Mouse (Mus musculus): Measurements from ENCODE around the gene Rpl18. TPM values are rescaled to one million over a fixed set of nuclear protein-coding genes. Genes with fewer than 3 reads are reported as not detected.

Gene Rpl18
- polyA plus RNA-seq, 1 experiment from 2014 or later: 1,039 TPM

DNA sequence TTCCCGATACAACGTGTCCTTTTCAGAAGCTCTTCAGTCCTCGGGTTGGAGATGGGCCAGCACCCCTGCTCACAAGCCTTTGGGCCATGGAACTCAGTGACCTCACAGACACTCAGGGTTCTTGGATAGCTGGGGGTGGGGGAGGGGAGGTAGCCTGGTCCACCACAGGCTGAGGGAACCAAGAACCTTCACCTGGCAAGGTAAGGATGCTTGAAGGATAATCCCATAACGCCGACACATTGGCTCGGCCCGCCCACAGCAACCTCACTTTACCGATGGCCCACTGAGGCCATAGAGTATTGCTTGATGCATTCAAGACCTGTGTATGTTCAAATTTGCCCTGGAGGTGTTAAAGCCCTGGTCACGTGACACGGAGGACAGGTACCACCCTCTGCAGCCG, 10.5 kb downstream of the Rpl18 start, which contains the start of gene Spaca4:
Gene Spaca4 (minus strand): TSS at position 101 of the 400 bp plus-strand sequence.
- H3K27me3 ChIP-seq: no peaks in the 10 kb centered on the region
- H3K4me1 ChIP-seq: peaks cover 9% of the 10 kb centered on the region
- H3K9me3 ChIP-seq: no peaks in the 10 kb centered on the region
- 91% methylated on average over 11 of the region's 11 CpGs for WGBS
- H3K4me2 ChIP-seq (replicated peaks): no peak within 1 kb of the TSS
- H3K36me3 ChIP-seq: peaks cover 83% of the 10 kb centered on the region
- H3K9ac ChIP-seq: no peak within 1 kb of the TSS; the same call in 1 of the 2 replicates
- H3K4me3 ChIP-seq: no peak within 1 kb of the TSS
- H3K27ac ChIP-seq: no peak within 1 kb of the TSS
- ATAC-seq (ENCODE audit: low FRiP score, low read depth): no peak

DNA sequence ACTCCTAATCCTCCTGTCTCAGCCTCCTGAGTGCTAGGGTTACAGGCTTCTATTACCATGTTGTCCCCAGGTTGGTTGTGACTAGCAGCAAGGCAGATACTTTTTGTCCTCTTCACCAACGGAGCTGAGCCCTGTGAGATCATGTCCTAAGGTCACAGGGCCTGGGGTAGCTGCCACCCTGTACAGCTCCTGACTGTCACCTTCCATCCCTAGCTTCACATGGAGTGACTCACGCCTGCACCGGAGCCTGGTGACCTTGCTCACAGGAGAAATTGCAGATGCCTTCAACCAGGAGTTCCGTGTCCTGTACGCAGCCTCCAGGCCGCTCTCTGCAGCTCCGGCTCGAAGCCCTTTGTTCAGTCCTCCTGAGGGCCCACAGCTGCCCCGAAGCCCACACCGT, 11.2 kb downstream of the Rpl18 start:
- Histone ChIP-seq H3K27me3 (no peaks in the 10 kb centered on the region), H3K27ac (no peak overlapping the region), H3K4me2 (replicated peaks) (no peak overlapping the region), H3K4me3 (no peak overlapping the region), H3K9me3 (no peaks in the 10 kb centered on the region), H3K36me3 (peaks cover 76% of the 10 kb centered on the region), H3K9ac (no peak overlapping the region), H3K4me1 (peaks cover 11% of the 10 kb centered on the region)
- no peak for ATAC-seq (ENCODE audit: low FRiP score, low read depth)
- 89% methylated on average over 10 of the region's 10 CpGs for WGBS

DNA sequence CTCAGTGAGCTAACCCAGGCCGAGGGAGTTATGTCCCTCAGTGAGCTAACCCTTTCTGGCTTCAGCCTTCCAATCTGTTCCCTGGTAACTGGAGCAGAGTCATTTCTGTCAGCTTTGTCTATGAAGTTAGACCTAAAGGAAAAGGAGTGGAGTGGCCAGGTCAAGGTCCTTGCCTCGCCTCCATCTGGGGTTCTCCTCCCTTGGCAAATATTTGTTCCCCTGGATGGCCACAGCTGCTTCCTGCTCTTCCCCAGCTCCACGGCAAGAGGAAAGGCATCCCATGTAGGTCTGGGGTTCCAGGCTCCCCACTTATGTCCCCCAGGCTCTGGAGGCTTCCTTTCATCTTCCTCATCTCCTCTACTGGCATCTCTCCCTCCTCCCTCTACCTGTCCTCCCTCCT, 12.4 kb downstream of the Rpl18 start:
- Histone ChIP-seq H3K4me1 (peaks cover 11% of the 10 kb centered on the region), H3K27ac (no peak overlapping the region), H3K9me3 (no peaks in the 10 kb centered on the region), H3K27me3 (no peaks in the 10 kb centered on the region), H3K9ac (no peak overlapping the region), H3K4me3 (no peak overlapping the region), H3K36me3 (peaks cover 64% of the 10 kb centered on the region), H3K4me2 (replicated peaks) (no peak overlapping the region)
- WGBS: 83% methylated on average over 3 of the region's 3 CpGs
- no peak for ATAC-seq (ENCODE audit: low FRiP score, low read depth)

DNA sequence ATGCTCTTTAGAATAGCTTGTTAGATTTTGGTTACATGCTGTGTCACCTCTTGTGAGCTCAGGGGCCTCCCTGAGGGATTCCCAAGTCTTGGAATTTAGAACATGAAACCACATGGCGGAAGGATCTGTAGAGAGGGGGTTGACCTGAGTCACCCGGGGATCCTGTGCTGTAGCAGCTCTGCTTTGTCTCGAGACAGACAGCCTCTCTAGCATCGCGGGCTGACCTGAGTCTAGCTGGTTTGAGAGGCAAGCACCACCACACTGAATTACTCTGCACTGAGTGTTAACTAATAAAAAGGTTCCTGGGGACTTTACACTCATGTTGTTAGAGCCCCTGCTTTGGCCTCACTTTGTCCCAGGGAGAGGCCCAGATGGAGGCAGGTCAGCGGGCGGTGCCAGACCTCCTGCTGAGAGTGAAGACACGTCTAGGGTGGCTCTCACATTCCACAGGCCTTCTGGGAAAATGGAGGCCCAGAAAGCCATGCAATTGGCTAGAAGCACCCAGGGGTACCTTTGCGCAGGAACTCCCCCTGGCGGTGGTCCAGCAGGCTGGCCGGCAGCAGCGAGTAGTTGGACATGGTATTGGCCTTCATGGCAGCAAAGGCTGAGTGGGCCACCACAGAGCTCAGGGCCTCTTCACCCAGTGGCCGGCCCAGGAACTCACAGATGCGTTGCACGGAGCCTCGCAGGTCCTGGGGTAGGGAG, 15.6 kb downstream of the Rpl18 start:
- 14% methylated on average over 16 of the region's 16 CpGs for WGBS
- no peak overlapping the region for H3K4me3 ChIP-seq
- no peaks in the 10 kb centered on the region for H3K9me3 ChIP-seq
- peak overlapping the region; percentile 33; the same call in 1 of the 2 replicates for H3K27ac ChIP-seq
- peak; percentile 54; the same call in 1 of the 2 replicates for ATAC-seq (ENCODE audit: low FRiP score, low read depth)
- H3K4me1 ChIP-seq: peaks cover 11% of the 10 kb centered on the region
- H3K27me3 ChIP-seq: no peaks in the 10 kb centered on the region
- no peak overlapping the region for H3K4me2 ChIP-seq (replicated peaks)
- no peak overlapping the region for H3K9ac ChIP-seq
- peaks cover 31% of the 10 kb centered on the region for H3K36me3 ChIP-seq

DNA sequence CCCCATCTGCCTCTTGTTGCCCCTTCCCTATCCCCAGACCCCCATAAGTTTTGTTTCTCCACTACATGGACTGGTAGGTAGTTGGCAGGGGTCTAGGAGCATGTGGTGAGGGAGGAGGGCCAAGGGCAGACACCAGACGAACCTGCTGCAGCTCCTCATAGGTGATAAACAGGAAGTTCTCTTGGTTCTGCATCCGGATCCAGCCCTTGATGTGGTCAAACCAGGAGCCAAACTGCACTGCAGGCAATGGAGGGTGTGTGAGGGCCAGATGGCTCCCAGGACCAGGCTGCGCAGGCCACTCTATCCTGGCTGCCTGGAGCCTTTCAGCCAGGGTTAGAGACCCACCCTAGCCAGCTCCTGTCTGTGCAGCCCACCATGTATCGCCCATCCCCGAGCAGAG, 18.2 kb downstream of the Rpl18 start:
- H3K4me1 ChIP-seq: peaks cover 11% of the 10 kb centered on the region
- H3K27me3 ChIP-seq: no peaks in the 10 kb centered on the region
- H3K4me2 ChIP-seq (replicated peaks): no peak overlapping the region
- H3K9ac ChIP-seq: no peak overlapping the region
- no peak overlapping the region for H3K27ac ChIP-seq
- peaks cover 9% of the 10 kb centered on the region for H3K36me3 ChIP-seq
- H3K4me3 ChIP-seq: no peak overlapping the region
- H3K9me3 ChIP-seq: no peaks in the 10 kb centered on the region
- no peak for ATAC-seq (ENCODE audit: low FRiP score, low read depth)
- WGBS: 75% methylated on average over 5 of the region's 5 CpGs

DNA sequence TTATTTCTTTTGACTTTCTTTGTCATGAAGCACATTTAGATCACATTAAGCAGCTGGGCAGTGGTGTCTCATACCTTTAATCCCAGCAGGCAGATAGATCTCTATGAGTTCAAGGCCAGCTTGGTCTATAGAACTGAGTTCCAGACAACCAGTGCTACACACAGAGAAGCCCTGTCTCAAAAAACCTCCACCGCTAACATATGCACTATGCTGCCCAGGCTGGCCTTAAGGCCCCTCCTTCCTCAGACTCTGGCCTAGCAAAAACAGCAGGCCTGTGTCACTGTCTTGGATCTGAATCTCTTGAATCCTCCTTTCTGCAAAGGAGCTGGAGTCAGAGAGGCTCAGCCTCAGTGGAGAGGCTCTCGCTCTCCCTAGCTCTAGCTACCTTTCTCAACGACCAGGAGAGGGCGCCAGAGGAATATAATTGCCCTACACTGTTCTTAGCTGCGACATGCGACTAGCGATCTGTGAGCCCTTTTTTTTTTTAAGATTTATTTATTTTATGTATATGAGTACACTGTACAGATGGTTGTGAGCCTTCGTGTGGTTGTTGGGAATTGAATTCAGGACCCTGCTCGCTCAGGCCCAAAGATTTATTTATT, 24.0 kb downstream of the Rpl18 start:
- WGBS: 7% methylated on average over 9 of the region's 9 CpGs
- Histone ChIP-seq H3K27me3 (no peaks in the 10 kb centered on the region), H3K9me3 (no peaks in the 10 kb centered on the region), H3K4me3 (no peak overlapping the region), H3K36me3 (no peaks in the 10 kb centered on the region), H3K4me1 (no peaks in the 10 kb centered on the region), H3K9ac (no peak overlapping the region), H3K4me2 (replicated peaks) (no peak overlapping the region), H3K27ac (no peak overlapping the region)
- ATAC-seq (ENCODE audit: low FRiP score, low read depth): peak; percentile 83; the same call in 1 of the 2 replicates

DNA sequence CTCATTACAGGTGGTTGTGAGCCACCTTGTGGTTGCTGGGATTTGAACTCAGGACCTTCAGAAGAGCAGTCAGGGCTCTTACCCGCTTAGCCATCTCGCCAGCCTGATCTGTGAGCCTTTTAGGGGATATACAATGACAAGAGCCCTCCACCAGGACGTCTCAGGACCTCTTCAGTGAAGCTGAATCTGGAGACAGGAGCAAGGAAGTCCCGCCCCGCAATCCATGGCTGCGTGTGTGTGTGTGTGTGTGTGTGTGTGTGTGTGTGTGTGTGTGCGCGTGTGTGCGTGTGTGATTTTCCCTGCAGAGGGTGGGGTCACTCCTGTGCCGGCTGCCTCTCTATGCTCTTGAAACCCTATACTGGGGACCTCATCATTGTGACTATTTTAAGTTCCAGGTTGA, 24.6 kb downstream of the Rpl18 start:
- WGBS: 67% methylated on average over 10 of the region's 10 CpGs
- no peak overlapping the region for H3K9ac ChIP-seq
- H3K36me3 ChIP-seq: no peaks in the 10 kb centered on the region
- no peak overlapping the region for H3K27ac ChIP-seq
- no peak for ATAC-seq (ENCODE audit: low FRiP score, low read depth)
- H3K4me1 ChIP-seq: no peaks in the 10 kb centered on the region
- no peak overlapping the region for H3K4me2 ChIP-seq (replicated peaks)
- no peaks in the 10 kb centered on the region for H3K9me3 ChIP-seq
- H3K4me3 ChIP-seq: no peak overlapping the region
- no peaks in the 10 kb centered on the region for H3K27me3 ChIP-seq

DNA sequence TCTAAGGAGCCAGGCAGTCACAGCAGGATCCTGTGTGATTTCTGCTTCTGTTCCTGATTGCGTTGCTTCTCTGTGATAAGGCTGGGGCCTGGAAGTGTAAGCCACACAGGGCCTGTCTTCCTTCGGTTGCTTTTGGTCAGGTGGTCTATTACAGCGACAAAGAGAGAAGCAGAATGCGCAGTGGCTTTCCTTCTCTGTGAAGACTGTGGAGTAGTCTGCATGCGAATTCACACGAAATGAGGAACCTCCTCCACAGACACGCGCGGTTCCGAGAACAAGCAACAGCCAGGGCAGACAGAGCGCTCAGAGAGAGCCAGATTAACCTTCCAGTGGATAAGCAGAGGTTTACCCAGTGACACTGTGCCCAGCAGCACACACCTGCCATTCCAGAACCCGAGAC, 26.1 kb downstream of the Rpl18 start:
- H3K9ac ChIP-seq: peak overlapping the region; percentile 43
- 86% methylated on average over 12 of the region's 12 CpGs for WGBS
- H3K27ac ChIP-seq: no peak overlapping the region
- no peaks in the 10 kb centered on the region for H3K36me3 ChIP-seq
- H3K27me3 ChIP-seq: no peaks in the 10 kb centered on the region
- H3K4me1 ChIP-seq: no peaks in the 10 kb centered on the region
- peak overlapping the region; percentile 40; the same call in 1 of the 2 replicates for H3K4me3 ChIP-seq
- H3K9me3 ChIP-seq: no peaks in the 10 kb centered on the region
- ATAC-seq (ENCODE audit: low FRiP score, low read depth): no peak
- H3K4me2 ChIP-seq (replicated peaks): peak overlapping the region; percentile 58

DNA sequence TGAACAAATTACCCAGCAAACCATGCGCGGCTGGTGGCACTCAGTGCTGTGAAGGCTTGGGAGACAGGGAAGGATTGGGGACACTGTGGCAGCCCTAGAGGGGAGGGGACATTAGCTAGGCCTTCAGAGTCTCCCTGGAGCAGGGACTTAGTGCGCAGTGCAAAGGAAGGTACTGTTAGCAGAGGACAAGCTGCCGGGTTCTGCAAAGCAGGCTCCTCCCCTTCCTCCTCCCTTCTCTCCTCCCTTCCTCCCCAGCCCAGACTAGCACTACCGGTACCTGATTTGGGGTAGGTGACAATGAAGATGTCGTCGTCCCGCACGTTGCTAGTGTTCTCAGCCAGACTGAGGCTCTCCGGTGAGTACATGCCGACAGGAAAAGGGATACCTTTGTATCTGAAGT, 26.5 kb downstream of the Rpl18 start:
- Histone ChIP-seq H3K4me1 (no peaks in the 10 kb centered on the region), H3K27ac (no peak overlapping the region), H3K9ac (peak overlapping the region; percentile 43), H3K4me2 (replicated peaks) (peak overlapping the region; percentile 58), H3K27me3 (no peaks in the 10 kb centered on the region), H3K9me3 (peaks cover 3% of the 10 kb centered on the region; the same call in 1 of the 2 replicates), H3K36me3 (no peaks in the 10 kb centered on the region), H3K4me3 (peak overlapping the region; percentile 40)
- 29% methylated on average over 11 of the region's 11 CpGs for WGBS
- ATAC-seq (ENCODE audit: low FRiP score, low read depth): 0 out of 2 replicates have a peak, but pooled peaks have one; percentile 35

DNA sequence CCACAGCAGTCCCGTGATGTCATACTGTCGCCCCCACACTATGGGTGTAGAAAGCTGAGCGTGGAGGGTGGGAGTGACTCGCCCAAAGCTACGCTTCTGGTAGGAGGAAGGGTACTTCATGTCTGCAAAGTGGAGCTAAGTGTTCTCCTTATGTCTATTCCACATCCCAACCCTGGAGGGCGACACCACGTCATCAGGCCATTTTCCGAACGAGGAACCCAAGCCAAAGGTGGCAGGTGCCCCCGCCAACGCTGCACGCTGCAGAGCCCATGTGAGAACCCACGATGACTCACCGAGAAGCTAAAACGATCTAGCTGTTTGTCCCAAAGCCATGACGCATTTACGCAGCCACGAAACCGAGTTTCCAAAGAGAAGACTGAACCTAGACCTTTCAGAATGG, 27.1 kb downstream of the Rpl18 start:
- Histone ChIP-seq H3K4me1 (no peaks in the 10 kb centered on the region), H3K27ac (no peak overlapping the region), H3K36me3 (no peaks in the 10 kb centered on the region), H3K4me2 (replicated peaks) (peak overlapping the region; percentile 58), H3K9me3 (peaks cover 6% of the 10 kb centered on the region; the same call in 1 of the 2 replicates), H3K9ac (peak overlapping the region; percentile 43), H3K4me3 (peak overlapping the region; percentile 40), H3K27me3 (no peaks in the 10 kb centered on the region)
- ATAC-seq (ENCODE audit: low FRiP score, low read depth): no peak
- 37% methylated on average over 19 of the region's 19 CpGs for WGBS

DNA sequence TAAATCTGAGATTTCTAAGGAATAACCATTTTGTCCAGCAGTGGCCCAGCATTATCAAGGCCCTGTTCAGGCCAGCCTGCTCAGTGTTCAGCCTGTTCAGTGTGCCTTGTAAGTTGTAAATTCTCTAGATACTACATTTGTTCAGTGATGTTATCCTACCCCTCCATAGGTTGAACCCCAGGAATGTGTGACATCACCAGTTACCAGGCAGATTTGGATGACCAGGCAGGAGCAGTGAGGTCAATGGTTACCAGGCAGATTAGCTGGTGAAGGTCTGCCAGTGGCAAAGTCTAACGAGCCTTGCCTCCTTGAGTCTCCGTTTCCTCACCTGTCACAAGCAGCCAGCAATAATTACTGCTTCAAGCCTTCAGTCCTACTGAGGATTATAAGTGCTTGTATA, 29.1 kb downstream of the Rpl18 start:
- Histone ChIP-seq H3K27ac (no peak overlapping the region), H3K4me3 (no peak overlapping the region), H3K4me1 (peaks cover 4% of the 10 kb centered on the region), H3K4me2 (replicated peaks) (no peak overlapping the region), H3K9me3 (peaks cover 6% of the 10 kb centered on the region; the same call in 1 of the 2 replicates), H3K27me3 (no peaks in the 10 kb centered on the region), H3K9ac (no peak overlapping the region), H3K36me3 (no peaks in the 10 kb centered on the region)
- ATAC-seq (ENCODE audit: low FRiP score, low read depth): no peak
- WGBS: 16% methylated on average over 2 of the region's 2 CpGs

DNA sequence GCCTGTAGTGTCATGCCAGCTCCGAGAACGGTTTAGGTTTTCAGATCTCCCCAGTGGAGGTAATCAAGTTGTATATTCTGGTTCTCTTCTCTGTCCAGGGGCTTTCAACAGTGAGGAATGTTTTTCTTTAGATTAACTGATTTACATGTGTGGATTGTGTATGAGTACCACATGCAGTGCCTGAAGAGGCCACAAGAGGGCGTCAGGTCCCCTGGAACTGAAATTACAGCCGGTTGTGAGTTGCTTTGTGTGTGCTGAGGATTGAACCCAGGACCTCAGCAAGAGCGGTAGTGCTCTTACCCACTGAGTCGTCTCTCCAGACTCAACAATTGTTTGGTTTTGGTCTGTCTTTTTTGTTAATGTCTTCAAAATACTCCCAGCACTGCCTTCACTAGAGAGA, 31.3 kb downstream of the Rpl18 start:
- Histone ChIP-seq H3K9ac (no peak overlapping the region), H3K4me2 (replicated peaks) (no peak overlapping the region), H3K27me3 (no peaks in the 10 kb centered on the region), H3K27ac (no peak overlapping the region), H3K36me3 (no peaks in the 10 kb centered on the region), H3K9me3 (peaks cover 6% of the 10 kb centered on the region; the same call in 1 of the 2 replicates), H3K4me3 (no peak overlapping the region), H3K4me1 (peaks cover 9% of the 10 kb centered on the region)
- WGBS: 66% methylated on average over 6 of the region's 6 CpGs
- no peak for ATAC-seq (ENCODE audit: low FRiP score, low read depth)

All from limb, embryonic 13.5 days (tissue).